Mouse (Mus musculus) left cerebral cortex, adult 11 months (tissue): ENCODE data around the gene Cpox.

Experiments used
- DNase-seq: peaks from one replicate; pipeline ENCODE4 v3.0.0; 2022; ENCODE audit warnings: low spot score

Gene Cpox

GRCm38 (mm10) chr16:58669264-58669663, 828 bp upstream of the Cpox start:
- DNase-seq: no peak

- DNase-seq: no peak
These were observed 551 bp downstream of the Cpox start for GRCm38 (mm10) chr16:58670643-58671042.

GRCm38 (mm10) chr16:58671212-58671985, 1.3 kb downstream of the Cpox start:
- DNase-seq: no peak

- DNase-seq: no peak
These were observed 2.3 kb downstream of the Cpox start for GRCm38 (mm10) chr16:58672396-58672795.

GRCm38 (mm10) chr16:58673811-58674410, 3.8 kb downstream of the Cpox start:
- DNase-seq: no peak

- DNase-seq: no peak
These were observed 5.2 kb downstream of the Cpox start for GRCm38 (mm10) chr16:58675256-58675655.

GRCm38 (mm10) chr16:58676156-58676555, 6.1 kb downstream of the Cpox start:
- DNase-seq: no peak

- no peak for DNase-seq
These were observed 6.5 kb downstream of the Cpox start for GRCm38 (mm10) chr16:58676633-58677032.

- no peak for DNase-seq
These were observed 7.4 kb downstream of the Cpox start for GRCm38 (mm10) chr16:58677491-58677890.

GRCm38 (mm10) chr16:58678660-58679059, 8.6 kb downstream of the Cpox start:
- DNase-seq: no peak

GRCm38 (mm10) chr16:58682046-58682445, 12.0 kb downstream of the Cpox start:
- DNase-seq: no peak

- DNase-seq: no peak
These were observed 12.8 kb downstream of the Cpox start for GRCm38 (mm10) chr16:58682870-58683269.

GRCm38 (mm10) chr16:58683911-58684310, 13.8 kb downstream of the Cpox start:
- DNase-seq: no peak

GRCm38 (mm10) chr16:58684537-58684936, 14.4 kb downstream of the Cpox start:
- no peak for DNase-seq

- no peak for DNase-seq
These were observed 15.8 kb downstream of the Cpox start for GRCm38 (mm10) chr16:58685548-58686537.

- DNase-seq: no peak
These were observed 18.4 kb downstream of the Cpox start for GRCm38 (mm10) chr16:58688534-58688933.

- DNase-seq: no peak
These were observed 19.6 kb downstream of the Cpox start for GRCm38 (mm10) chr16:58689555-58690169.

GRCm38 (mm10) chr16:58690322-58690732, 20.2 kb downstream of the Cpox start:
- no peak for DNase-seq

GRCm38 (mm10) chr16:58694091-58694490, 24.0 kb downstream of the Cpox start:
- DNase-seq: no peak

GRCm38 (mm10) chr16:58696796-58697195, 26.7 kb downstream of the Cpox start:
- DNase-seq: no peak

- no peak for DNase-seq
These were observed 27.2 kb downstream of the Cpox start for GRCm38 (mm10) chr16:58697261-58697660.

GRCm38 (mm10) chr16:58700174-58700573, 30.1 kb downstream of the Cpox start:
- DNase-seq: no peak
